Mouse (Mus musculus): Measurements from ENCODE around the gene Hoxb7.

- TF ChIP-seq EP300 (IDR thresholded peaks at IDR 0.05; ENCODE audit: low read depth) (no peak), CTCF (IDR thresholded peaks at IDR 0.05; ENCODE audit: low read depth) (no peak)
These were observed 42.2 kb downstream of the Hoxb7 start for GRCm38 (mm10) chr11:96328605-96329004.
